Mouse (Mus musculus) bone marrow macrophage, adult 2 months (primary cell): Measurements from ENCODE around the gene Zc3h4.

ENCODE experiments used
- CTCF ChIP-seq: IDR thresholded peaks from 2 replicates; pipeline ENCODE4 v1.5.1; 2012; ENCODE audit warnings: low read depth, mild to moderate bottlenecking, low read length, moderate library complexity
- POLR2A ChIP-seq: IDR thresholded peaks from 2 replicates; pipeline ENCODE4 v1.6.1; 2012; ENCODE audit warnings: mild to moderate bottlenecking, low read depth, low read length, borderline replicate concordance

DNA sequence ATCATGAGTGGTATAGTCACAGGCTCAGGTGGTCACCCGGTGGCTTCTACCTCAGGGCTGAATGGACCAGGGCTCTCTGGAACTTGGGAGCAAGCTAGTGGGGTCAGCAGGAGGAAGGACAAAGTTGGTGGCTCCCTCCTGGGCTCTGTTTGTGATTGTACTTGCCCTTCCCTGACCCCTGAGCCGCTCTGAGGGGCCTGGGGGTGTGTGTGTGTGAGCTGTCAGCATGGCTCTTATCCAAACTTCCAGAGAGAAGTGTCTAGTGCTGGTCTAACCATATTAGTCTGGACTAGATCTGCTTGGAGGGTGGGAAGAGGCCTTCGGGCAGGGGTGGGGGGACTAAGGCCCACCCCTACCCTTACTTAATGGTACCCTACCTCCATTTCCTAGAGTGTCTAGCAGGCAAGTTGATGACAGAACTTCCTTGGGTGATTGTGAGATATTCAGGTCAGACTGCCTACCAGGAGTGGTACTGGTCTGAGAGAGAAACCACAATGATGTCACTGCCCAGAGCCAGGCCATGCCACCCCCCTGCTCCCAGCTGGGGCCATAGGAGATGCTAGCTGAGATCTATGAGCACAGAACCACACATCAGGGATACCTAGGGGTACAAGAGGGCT is 32.8 kb downstream of the Zc3h4 start:
- TF ChIP-seq CTCF (no peak), POLR2A (no peak)
